Mouse (Mus musculus) testis, adult 2 months (tissue): ENCODE measurements around the gene Fap. TPM values are rescaled to one million over a fixed set of nuclear protein-coding genes. Genes with fewer than 3 reads are reported as not detected.

Source experiments
- H3K27ac ChIP-seq: fragments of 200-500 bp; 2 replicates; pipeline ENCODE4 v1.5.1; 2012; ENCODE audit warnings: low read depth, low read length; ENCODE audit not compliant: control insufficient read depth, insufficient read depth
- H3K27me3 ChIP-seq: fragments of 200-500 bp; 2 replicates; pipeline ENCODE4 v1.6.1; 2012; ENCODE audit warnings: mild to moderate bottlenecking, low read length, moderate library complexity; ENCODE audit not compliant: control insufficient read depth, insufficient read depth
- H3K36me3 ChIP-seq: fragments of 200-500 bp; 2 replicates; pipeline ENCODE4 v1.6.1; 2012; ENCODE audit warnings: mild to moderate bottlenecking, low read length; ENCODE audit not compliant: control insufficient read depth, insufficient read depth
- H3K4me1 ChIP-seq: fragments of 200-500 bp; 2 replicates; pipeline ENCODE4 v1.6.1; 2012; ENCODE audit warnings: low read length; ENCODE audit not compliant: control insufficient read depth, insufficient read depth
- H3K4me3 ChIP-seq: fragments of 200-500 bp; 2 replicates; pipeline ENCODE4 v1.5.1; 2012; ENCODE audit warnings: low read depth, mild to moderate bottlenecking, low read length, moderate library complexity, mixed read lengths; ENCODE audit not compliant: control insufficient read depth
- CTCF ChIP-seq: fragments of 200-500 bp; IDR thresholded peaks from 2 replicates; pipeline ENCODE4 v1.5.1; 2012; ENCODE audit warnings: low read depth, mild to moderate bottlenecking, inconsistent platforms, low read length, moderate library complexity; ENCODE audit not compliant: control insufficient read depth, insufficient read depth, insufficient replicate concordance
- POLR2A ChIP-seq: fragments of 200-500 bp; IDR thresholded peaks from 2 replicates; pipeline ENCODE4 v1.6.1; 2012; ENCODE audit warnings: low read depth, mild to moderate bottlenecking, inconsistent platforms, low read length, moderate library complexity; ENCODE audit not compliant: control insufficient read depth
- polyA plus RNA-seq: library from polyadenylated mRNA; depleted of rRNA; stranded (reverse); fragments of >200 nt; gene quantifications from 2 replicates; pipeline ENCODE4 v1.2.3, GENCODE M21; 2012

Fap gene
- polyA plus RNA-seq, 1 experiment: not detected

- Histone ChIP-seq H3K36me3 (no peaks in the 10 kb centered on the region), H3K4me3 (no peak overlapping the region), H3K27me3 (no peaks in the 10 kb centered on the region), H3K4me1 (no peaks in the 10 kb centered on the region), H3K27ac (no peak overlapping the region)
- TF ChIP-seq POLR2A: no peak
- TF ChIP-seq CTCF: no peak
Observed at GRCm38 (mm10) chr2:62484906-62485305, 89.0 kb downstream of the Fap start.

- H3K27me3 ChIP-seq: no peaks in the 10 kb centered on the region
- H3K4me1 ChIP-seq: no peaks in the 10 kb centered on the region
- no peak within 1 kb of the TSS for H3K27ac ChIP-seq
- TF ChIP-seq CTCF (no peak), POLR2A (no peak)
- H3K4me3 ChIP-seq: no peak within 1 kb of the TSS
- no peaks in the 10 kb centered on the region for H3K36me3 ChIP-seq
Observed at GRCm38 (mm10) chr2:62483550-62483949, 90.3 kb downstream of the Fap start, which contains the start of gene Gcg. Gcg (minus strand) TSS chr2:62483650.

- Histone ChIP-seq H3K36me3 (no peaks in the 10 kb centered on the region), H3K27me3 (no peaks in the 10 kb centered on the region), H3K27ac (no peak overlapping the region), H3K4me3 (no peak overlapping the region), H3K4me1 (no peaks in the 10 kb centered on the region)
- TF ChIP-seq POLR2A (no peak), CTCF (no peak)
Observed at GRCm38 (mm10) chr2:62480285-62481198, 93.3 kb downstream of the Fap start.

GRCm38 (mm10) chr2:62469551-62469950 is 104.3 kb downstream of the Fap start:
- Histone ChIP-seq H3K4me1 (no peaks in the 10 kb centered on the region; the same call in 1 of the 2 replicates), H3K27ac (no peak overlapping the region), H3K36me3 (no peaks in the 10 kb centered on the region), H3K4me3 (no peak overlapping the region), H3K27me3 (no peaks in the 10 kb centered on the region)
- no peak for TF ChIP-seq CTCF
- TF ChIP-seq POLR2A: no peak

GRCm38 (mm10) chr2:62463287-62463686 is 110.6 kb downstream of the Fap start:
- Histone ChIP-seq H3K4me3 (no peak overlapping the region), H3K27me3 (no peaks in the 10 kb centered on the region), H3K4me1 (no peaks in the 10 kb centered on the region; the same call in 1 of the 2 replicates), H3K36me3 (no peaks in the 10 kb centered on the region), H3K27ac (no peak overlapping the region)
- no peak for TF ChIP-seq CTCF
- no peak for TF ChIP-seq POLR2A

- TF ChIP-seq POLR2A (no peak), CTCF (no peak)
- Histone ChIP-seq H3K36me3 (no peaks in the 10 kb centered on the region), H3K4me1 (no peaks in the 10 kb centered on the region; the same call in 1 of the 2 replicates), H3K27ac (no peak overlapping the region), H3K4me3 (no peak overlapping the region), H3K27me3 (no peaks in the 10 kb centered on the region)
Observed at GRCm38 (mm10) chr2:62462174-62462573, 111.7 kb downstream of the Fap start.

- TF ChIP-seq CTCF: no peak
- TF ChIP-seq POLR2A: no peak
- H3K27ac ChIP-seq: no peak overlapping the region
- H3K36me3 ChIP-seq: no peaks in the 10 kb centered on the region
- H3K4me1 ChIP-seq: no peaks in the 10 kb centered on the region; the same call in 1 of the 2 replicates
- H3K27me3 ChIP-seq: no peaks in the 10 kb centered on the region
- no peak overlapping the region for H3K4me3 ChIP-seq
Observed at GRCm38 (mm10) chr2:62460815-62461450, 112.9 kb downstream of the Fap start.
